Mouse (Mus musculus): ENCODE data around the gene Ltn1. TPM values are rescaled to one million over a fixed set of nuclear protein-coding genes. Genes with fewer than 3 reads are reported as not detected.

The Ltn1 gene
- polyA plus RNA-seq, 1 experiment from 2014 or later, result 32.4 TPM

- H3K4me1 ChIP-seq (ENCODE audit: control insufficient read depth, insufficient read depth, low read length), result no peaks in the 10 kb centered on the region
- H3K4me2 ChIP-seq (ENCODE audit: low read depth, low read length), result no peak overlapping the region
- H3K27ac ChIP-seq (replicated peaks; ENCODE audit: low read depth, low read length), result no peak overlapping the region; the same call in 1 of the 2 replicates
- no peaks in the 10 kb centered on the region for H3K9me3 ChIP-seq (replicated peaks; ENCODE audit: control insufficient read depth, low read length)
- peak overlapping the region; percentile 63; the same call in 1 of the 2 replicates for H3K4me3 ChIP-seq (ENCODE audit: low read depth, low read length)
- no peaks in the 10 kb centered on the region for H3K36me3 ChIP-seq (replicated peaks; ENCODE audit: control insufficient read depth, insufficient read depth, low read depth, low read length)
- ATAC-seq (replicated peaks; ENCODE audit: insufficient number of reproducible peaks, low FRiP score, low TSS enrichment, low read depth) (no peak), DNase-seq (ENCODE audit: low spot score) (no peak)
- 97% methylated on average over 1 of the region's 1 CpGs for WGBS
- no peak overlapping the region; the same call in 1 of the 2 replicates for H3K9ac ChIP-seq (replicated peaks; ENCODE audit: low read length)
- H3K27me3 ChIP-seq (ENCODE audit: control insufficient read depth, insufficient read depth, low read length), result no peaks in the 10 kb centered on the region
These were observed 78.8 kb downstream of the Ltn1 start for GRCm38 (mm10) chr16:87353605-87354004.

- Histone ChIP-seq H3K9ac (replicated peaks; ENCODE audit: low read length) (no peak overlapping the region), H3K27me3 (ENCODE audit: control insufficient read depth, insufficient read depth, low read length) (no peaks in the 10 kb centered on the region), H3K36me3 (replicated peaks; ENCODE audit: control insufficient read depth, insufficient read depth, low read depth, low read length) (no peaks in the 10 kb centered on the region), H3K4me1 (ENCODE audit: control insufficient read depth, insufficient read depth, low read length) (no peaks in the 10 kb centered on the region), H3K9me3 (replicated peaks; ENCODE audit: control insufficient read depth, low read length) (no peaks in the 10 kb centered on the region), H3K27ac (replicated peaks; ENCODE audit: low read depth, low read length) (no peak overlapping the region), H3K4me3 (ENCODE audit: low read depth, low read length) (no peak overlapping the region), H3K4me2 (ENCODE audit: low read depth, low read length) (no peak overlapping the region)
- DNase-seq (ENCODE audit: low spot score) (no peak), ATAC-seq (replicated peaks; ENCODE audit: insufficient number of reproducible peaks, low FRiP score, low TSS enrichment, low read depth) (no peak)
- WGBS, result 70% methylated on average over 5 of the region's 5 CpGs
These were observed 80.9 kb downstream of the Ltn1 start for GRCm38 (mm10) chr16:87351386-87352105.

- no peaks in the 10 kb centered on the region for H3K27me3 ChIP-seq (ENCODE audit: control insufficient read depth, insufficient read depth, low read length)
- H3K4me2 ChIP-seq (ENCODE audit: low read depth, low read length), result no peak overlapping the region
- ATAC-seq (replicated peaks; ENCODE audit: insufficient number of reproducible peaks, low FRiP score, low TSS enrichment, low read depth), result no peak
- 91% methylated on average over 2 of the region's 2 CpGs for WGBS
- H3K36me3 ChIP-seq (replicated peaks; ENCODE audit: control insufficient read depth, insufficient read depth, low read depth, low read length), result no peaks in the 10 kb centered on the region
- no peak overlapping the region for H3K9ac ChIP-seq (replicated peaks; ENCODE audit: low read length)
- H3K9me3 ChIP-seq (replicated peaks; ENCODE audit: control insufficient read depth, low read length), result no peaks in the 10 kb centered on the region
- no peak overlapping the region for H3K27ac ChIP-seq (replicated peaks; ENCODE audit: low read depth, low read length)
- H3K4me1 ChIP-seq (ENCODE audit: control insufficient read depth, insufficient read depth, low read length), result no peaks in the 10 kb centered on the region
- no peak for DNase-seq (ENCODE audit: low spot score)
- H3K4me3 ChIP-seq (ENCODE audit: low read depth, low read length), result no peak overlapping the region
These were observed 84.3 kb downstream of the Ltn1 start for GRCm38 (mm10) chr16:87348133-87348532.

- Histone ChIP-seq H3K4me3 (ENCODE audit: low read depth, low read length) (no peak overlapping the region), H3K4me2 (ENCODE audit: low read depth, low read length) (no peak overlapping the region), H3K4me1 (ENCODE audit: control insufficient read depth, insufficient read depth, low read length) (no peaks in the 10 kb centered on the region), H3K9me3 (replicated peaks; ENCODE audit: control insufficient read depth, low read length) (no peaks in the 10 kb centered on the region), H3K9ac (replicated peaks; ENCODE audit: low read length) (no peak overlapping the region), H3K27ac (replicated peaks; ENCODE audit: low read depth, low read length) (no peak overlapping the region), H3K36me3 (replicated peaks; ENCODE audit: control insufficient read depth, insufficient read depth, low read depth, low read length) (no peaks in the 10 kb centered on the region), H3K27me3 (ENCODE audit: control insufficient read depth, insufficient read depth, low read length) (no peaks in the 10 kb centered on the region)
- DNase-seq (ENCODE audit: low spot score) (no peak), ATAC-seq (replicated peaks; ENCODE audit: insufficient number of reproducible peaks, low FRiP score, low TSS enrichment, low read depth) (no peak)
- WGBS, result 80% methylated on average over 6 of the region's 6 CpGs
These were observed 91.3 kb downstream of the Ltn1 start for GRCm38 (mm10) chr16:87341043-87341572.

GRCm38 (mm10) chr16:87334756-87335155 lies 97.7 kb downstream of the Ltn1 start:
- 85% methylated on average over 3 of the region's 3 CpGs for WGBS
- ATAC-seq (replicated peaks; ENCODE audit: insufficient number of reproducible peaks, low FRiP score, low TSS enrichment, low read depth) (no peak), DNase-seq (ENCODE audit: low spot score) (no peak)
- H3K4me2 ChIP-seq (ENCODE audit: low read depth, low read length), result no peak overlapping the region
- H3K4me1 ChIP-seq (ENCODE audit: control insufficient read depth, insufficient read depth, low read length), result no peaks in the 10 kb centered on the region
- H3K27ac ChIP-seq (replicated peaks; ENCODE audit: low read depth, low read length), result no peak overlapping the region
- H3K36me3 ChIP-seq (replicated peaks; ENCODE audit: control insufficient read depth, insufficient read depth, low read depth, low read length), result no peaks in the 10 kb centered on the region
- no peak overlapping the region for H3K9ac ChIP-seq (replicated peaks; ENCODE audit: low read length)
- H3K4me3 ChIP-seq (ENCODE audit: low read depth, low read length), result no peak overlapping the region
- H3K9me3 ChIP-seq (replicated peaks; ENCODE audit: control insufficient read depth, low read length), result no peaks in the 10 kb centered on the region
- H3K27me3 ChIP-seq (ENCODE audit: control insufficient read depth, insufficient read depth, low read length), result no peaks in the 10 kb centered on the region

- Histone ChIP-seq H3K36me3 (replicated peaks; ENCODE audit: control insufficient read depth, insufficient read depth, low read depth, low read length) (no peaks in the 10 kb centered on the region), H3K27me3 (ENCODE audit: control insufficient read depth, insufficient read depth, low read length) (no peaks in the 10 kb centered on the region), H3K4me1 (ENCODE audit: control insufficient read depth, insufficient read depth, low read length) (no peaks in the 10 kb centered on the region), H3K9me3 (replicated peaks; ENCODE audit: control insufficient read depth, low read length) (no peaks in the 10 kb centered on the region), H3K27ac (replicated peaks; ENCODE audit: low read depth, low read length) (no peak overlapping the region), H3K4me2 (ENCODE audit: low read depth, low read length) (no peak overlapping the region), H3K9ac (replicated peaks; ENCODE audit: low read length) (no peak overlapping the region), H3K4me3 (ENCODE audit: low read depth, low read length) (no peak overlapping the region)
- ATAC-seq (replicated peaks; ENCODE audit: insufficient number of reproducible peaks, low FRiP score, low TSS enrichment, low read depth) (no peak), DNase-seq (ENCODE audit: low spot score) (no peak)
- 96% methylated on average over 3 of the region's 3 CpGs for WGBS
These were observed 102.4 kb downstream of the Ltn1 start for GRCm38 (mm10) chr16:87329986-87330385.

Other genes with a start within 250 kb of the Ltn1 start
- gene N6amt1, start 78.4 kb downstream of the Ltn1 start, polyA plus RNA-seq (2014; fragmentation: Nextera tagmentation; extraction: Ambion mirVana), result 17.1 and 18.2 TPM in 2 replicates
- 12.7 and 14.7 TPM in 2 replicates for gene Rwdd2b, start 8.0 kb upstream of the Ltn1 start, polyA plus RNA-seq (2014; fragmentation: Nextera tagmentation; extraction: Ambion mirVana)
- 42.4 and 44.2 TPM in 2 replicates for gene Usp16, start 22.1 kb upstream of the Ltn1 start, polyA plus RNA-seq (2014; fragmentation: Nextera tagmentation; extraction: Ambion mirVana)
- gene Cct8, start 63.3 kb upstream of the Ltn1 start, polyA plus RNA-seq (2014; fragmentation: Nextera tagmentation; extraction: Ambion mirVana), result 707 and 756 TPM in 2 replicates
- gene Map3k7cl, start 120.7 kb upstream of the Ltn1 start, polyA plus RNA-seq (2014; fragmentation: Nextera tagmentation; extraction: Ambion mirVana), result not detected in 2 replicates